Mouse (Mus musculus): ENCODE results near the gene Olfr55. TPM values are rescaled to one million over a fixed set of nuclear protein-coding genes. Genes with fewer than 3 reads are reported as not detected.
"Not testable (repeated sequence)": the region's sequence is repeated elsewhere in the genome, so short reads cannot be mapped to it uniquely, and the experiment has no call there.

The Olfr55 gene
- not detected in 2 replicates for polyA plus RNA-seq (2012; rRNA removed)

- not testable (repeated sequence) for DNase-seq (ENCODE audit: low spot score)
Observed at GRCm38 (mm10) chr17:33168147-33168546, at the start of gene Olfr55. Gene Olfr55 (plus strand): TSS chr17:33168447.

GRCm38 (mm10) chr17:33124546-33124945, 43.7 kb upstream of the Olfr55 start:
- DNase-seq (ENCODE audit: low spot score) = no peak

GRCm38 (mm10) chr17:33126257-33126656, 42.0 kb upstream of the Olfr55 start:
- DNase-seq (ENCODE audit: low spot score) = no peak

- DNase-seq (ENCODE audit: low spot score) = no peak
Observed at GRCm38 (mm10) chr17:33139261-33139820, 28.9 kb upstream of the Olfr55 start, which contains the start of gene Morc2b. Gene Morc2b (minus strand): TSS chr17:33139683.

- not testable (repeated sequence) for DNase-seq (ENCODE audit: low spot score)
Observed at GRCm38 (mm10) chr17:33191002-33191401, 22.8 kb downstream of the Olfr55 start, which contains the start of gene Olfr239. Gene Olfr239 (plus strand): TSS chr17:33191302.

- DNase-seq (ENCODE audit: low spot score) = no peak
Observed at GRCm38 (mm10) chr17:33221590-33221989, 53.3 kb downstream of the Olfr55 start, which contains the start of gene Olfr1564. Gene Olfr1564 (minus strand): TSS chr17:33221690.

Other genes starting within 250 kb of the Olfr55 start
- 66.3 and 73.1 TPM in 2 replicates for gene Cyp4f13, start 221.0 kb upstream of the Olfr55 start, polyA plus RNA-seq (2012; rRNA removed)
- 5.3 and 6.5 TPM in 2 replicates for gene Zfp472, start 202.6 kb upstream of the Olfr55 start, polyA plus RNA-seq (2012; rRNA removed)
- 8.0 and 8.6 TPM in 2 replicates for gene Zfp952, start 175.3 kb upstream of the Olfr55 start, polyA plus RNA-seq (2012; rRNA removed)
- gene Zfp763, start 135.0 kb upstream of the Olfr55 start, polyA plus RNA-seq (2012; rRNA removed) = 4.9 and 5.1 TPM in 2 replicates
- gene 4921501E09Rik, start 100.4 kb upstream of the Olfr55 start, polyA plus RNA-seq (2012; rRNA removed) = not detected in 2 replicates
- 4.7 and 5.5 TPM in 2 replicates for gene Zfp563, start 79.1 kb upstream of the Olfr55 start, polyA plus RNA-seq (2012; rRNA removed)
- 0.04 and 0.07 TPM in 2 replicates for gene Morc2b, start 28.8 kb upstream of the Olfr55 start, polyA plus RNA-seq (2012; rRNA removed)
- not detected in 2 replicates for gene Olfr239, start 22.9 kb downstream of the Olfr55 start, polyA plus RNA-seq (2012; rRNA removed)
- 0.09 and 0.22 TPM in 2 replicates for gene Olfr1564, start 53.2 kb downstream of the Olfr55 start, polyA plus RNA-seq (2012; rRNA removed)
- gene Zfp955a, start 86.7 kb downstream of the Olfr55 start, polyA plus RNA-seq (2012; rRNA removed) = 6.7 and 7.1 TPM in 2 replicates
- not detected in 2 replicates for gene Olfr63, start 96.2 kb downstream of the Olfr55 start, polyA plus RNA-seq (2012; rRNA removed)
- 5.5 and 6.4 TPM in 2 replicates for gene Zfp955b, start 121.1 kb downstream of the Olfr55 start, polyA plus RNA-seq (2012; rRNA removed)
- gene Zfp81, start 190.4 kb downstream of the Olfr55 start, polyA plus RNA-seq (2012; rRNA removed) = 5.2 and 5.4 TPM in 2 replicates
- 8.5 and 9.5 TPM in 2 replicates for gene Zfp101, start 226.2 kb downstream of the Olfr55 start, polyA plus RNA-seq (2012; rRNA removed)

Data from urinary bladder, adult 2 months (tissue).